Mouse (Mus musculus) liver, adult 2 months (tissue): ENCODE measurements around the gene Gtf2i. TPM values are rescaled to one million over a fixed set of nuclear protein-coding genes. Genes with fewer than 3 reads are reported as not detected.

Experiments used
- DNase-seq: peaks from one replicate; pipeline ENCODE4 v3.0.0-alpha.2; 2011; ENCODE audit warnings: low read depth, low spot score; ENCODE audit errors: extremely low read depth
- H3K27ac ChIP-seq: fragments of 200-500 bp; replicated peaks from 2 replicates; pipeline ENCODE4 v1.5.1; 2012; ENCODE audit warnings: low read depth, mild to moderate bottlenecking, control low read depth, inconsistent platforms, low read length; ENCODE audit not compliant: insufficient read depth
- H3K27me3 ChIP-seq: fragments of 200-500 bp; 2 replicates; pipeline ENCODE4 v1.6.1; 2012; ENCODE audit warnings: mild to moderate bottlenecking, moderate library complexity, low read length, inconsistent platforms; ENCODE audit not compliant: control insufficient read depth, insufficient read depth
- H3K36me3 ChIP-seq: fragments of 200-500 bp; 2 replicates; pipeline ENCODE4 v1.6.1; 2012; ENCODE audit warnings: low read length, inconsistent platforms; ENCODE audit not compliant: control insufficient read depth, insufficient read depth
- H3K4me1 ChIP-seq: fragments of 200-500 bp; 2 replicates; pipeline ENCODE4 v1.6.1; 2011; ENCODE audit warnings: low read length; ENCODE audit not compliant: control insufficient read depth, insufficient read depth
- H3K4me3 ChIP-seq: fragments of 200-500 bp; 2 replicates; pipeline ENCODE4 v1.5.1; 2011; ENCODE audit warnings: low read depth, mild to moderate bottlenecking, control low read depth, low read length, moderate library complexity; ENCODE audit not compliant: insufficient read depth
- H3K79me2 ChIP-seq: fragments of 200-500 bp; 2 replicates; pipeline ENCODE4 v1.6.1; 2012; ENCODE audit warnings: inconsistent platforms, mild to moderate bottlenecking, low read length, moderate library complexity; ENCODE audit not compliant: control insufficient read depth, insufficient read depth
- H3K9ac ChIP-seq: fragments of 200-500 bp; 2 replicates; pipeline ENCODE4 v1.6.1; 2012; ENCODE audit warnings: low read depth, mild to moderate bottlenecking, control low read depth, inconsistent platforms, low read length
- CTCF ChIP-seq: fragments of 200-500 bp; IDR thresholded peaks from 2 replicates; pipeline ENCODE4 v1.5.1; 2011; ENCODE audit warnings: low read depth, low read length, control low read depth
- POLR2A ChIP-seq: fragments of 200-500 bp; IDR thresholded peaks from 2 replicates; pipeline ENCODE4 v1.6.1; 2011; ENCODE audit warnings: low read length, control low read depth; ENCODE audit not compliant: insufficient read depth; ENCODE audit errors: extremely low read depth
- WGBS: fragments of 180-500 bp; shearing (Covaris S2); methylation state at CpG from one replicate; pipeline ENCODE4 v1.1.7; 2018; 5-methylcytosine and 5-hydroxymethylcytosine counted together
- polyA plus RNA-seq: library from polyadenylated mRNA; depleted of rRNA; stranded (reverse); fragments of >200 nt; gene quantifications from 2 replicates; pipeline ENCODE4 v1.2.3, GENCODE M21; 2012
- total RNA-seq: library from RNA; depleted of rRNA; stranded (reverse); fragments of >200 nt; gene quantifications from 2 replicates; pipeline ENCODE4 v1.2.3, GENCODE M21; 2014

Gene Gtf2i
- total and polyA plus RNA-seq, 2 experiments = 31.7 to 54.2 TPM

DNA sequence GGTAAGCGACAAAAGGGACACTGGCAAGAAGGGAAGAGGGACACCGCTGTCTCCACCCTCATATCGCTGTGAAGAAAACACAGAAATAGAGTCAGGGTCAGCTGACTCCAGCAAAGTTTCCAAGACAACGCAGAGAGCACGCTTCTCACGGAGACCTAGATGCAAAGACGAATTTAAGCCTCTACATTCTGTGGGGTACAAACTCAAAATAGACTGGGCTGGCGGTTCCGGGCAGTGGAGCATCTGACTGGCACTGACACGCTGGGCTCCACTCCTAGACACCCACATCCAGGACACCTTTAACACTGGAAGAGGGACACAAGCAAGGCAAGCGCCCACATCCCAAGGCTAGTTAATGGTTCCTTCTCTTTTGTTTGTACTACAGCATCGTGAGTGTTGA, 29.6 kb downstream of the Gtf2i start:
- peaks cover 32% of the 10 kb centered on the region; the same call in 1 of the 2 replicates for H3K36me3 ChIP-seq
- 94% methylated on average over 12 of the region's 12 CpGs for WGBS
- no peak overlapping the region for H3K4me3 ChIP-seq
- H3K27me3 ChIP-seq = no peaks in the 10 kb centered on the region
- no peak for TF ChIP-seq POLR2A
- TF ChIP-seq CTCF = no peak
- no peak for DNase-seq
- H3K4me1 ChIP-seq = peaks cover 5% of the 10 kb centered on the region; the same call in 1 of the 2 replicates
- no peak overlapping the region for H3K27ac ChIP-seq
- H3K9ac ChIP-seq = no peak overlapping the region
- no peaks in the 10 kb centered on the region; the same call in 1 of the 2 replicates for H3K79me2 ChIP-seq

DNA sequence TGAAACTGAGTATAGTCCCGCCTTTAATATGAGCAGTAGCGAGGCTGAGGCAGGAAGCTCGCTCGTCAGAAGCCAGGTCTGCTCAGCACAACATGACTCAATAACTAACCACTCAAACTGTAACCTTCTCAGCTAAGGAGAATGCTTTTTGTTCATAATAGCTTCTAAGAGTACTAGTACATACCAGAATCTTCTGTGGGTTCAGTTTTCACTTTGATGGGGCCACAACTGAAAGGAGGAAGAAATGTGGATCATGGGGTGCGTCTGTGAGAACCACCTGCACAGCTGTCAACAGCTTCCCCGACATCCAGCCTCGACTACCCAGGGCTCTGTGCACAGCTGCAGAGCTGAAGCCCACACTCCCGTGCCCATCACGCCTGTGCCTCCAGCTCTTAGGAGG, 32.0 kb downstream of the Gtf2i start:
- no peaks in the 10 kb centered on the region for H3K4me1 ChIP-seq
- TF ChIP-seq CTCF (no peak), POLR2A (no peak)
- DNase-seq = no peak
- no peak overlapping the region for H3K4me3 ChIP-seq
- H3K36me3 ChIP-seq = peaks cover 44% of the 10 kb centered on the region
- H3K79me2 ChIP-seq = no peaks in the 10 kb centered on the region
- 91% methylated on average over 9 of the region's 9 CpGs for WGBS
- no peak overlapping the region for H3K9ac ChIP-seq
- H3K27me3 ChIP-seq = no peaks in the 10 kb centered on the region
- H3K27ac ChIP-seq = no peak overlapping the region

DNA sequence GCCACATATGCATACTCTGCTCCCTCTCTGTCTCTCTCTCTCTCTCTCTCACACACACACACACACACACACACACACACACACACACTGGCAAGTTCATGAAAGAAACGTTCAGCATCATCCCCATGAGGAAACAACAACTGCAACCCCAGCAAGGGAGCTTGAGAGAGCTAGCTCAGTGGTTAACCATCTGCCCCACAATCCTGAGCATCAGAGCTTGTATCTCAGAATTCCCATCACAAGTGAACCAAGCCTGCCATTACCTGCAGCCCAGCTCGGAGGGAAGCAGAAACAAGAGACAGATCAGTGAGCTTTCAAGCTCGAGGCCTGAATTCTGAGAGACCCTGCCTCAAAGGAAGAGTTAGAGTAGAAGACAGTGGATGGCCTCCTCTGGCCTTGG, 32.5 kb downstream of the Gtf2i start:
- DNase-seq = no peak
- WGBS = 67% methylated on average over 3 of the region's 3 CpGs
- Histone ChIP-seq H3K36me3 (peaks cover 43% of the 10 kb centered on the region), H3K4me3 (no peak overlapping the region), H3K79me2 (no peaks in the 10 kb centered on the region), H3K4me1 (no peaks in the 10 kb centered on the region), H3K27me3 (no peaks in the 10 kb centered on the region), H3K27ac (no peak overlapping the region), H3K9ac (no peak overlapping the region)
- TF ChIP-seq CTCF (no peak), POLR2A (no peak)

DNA sequence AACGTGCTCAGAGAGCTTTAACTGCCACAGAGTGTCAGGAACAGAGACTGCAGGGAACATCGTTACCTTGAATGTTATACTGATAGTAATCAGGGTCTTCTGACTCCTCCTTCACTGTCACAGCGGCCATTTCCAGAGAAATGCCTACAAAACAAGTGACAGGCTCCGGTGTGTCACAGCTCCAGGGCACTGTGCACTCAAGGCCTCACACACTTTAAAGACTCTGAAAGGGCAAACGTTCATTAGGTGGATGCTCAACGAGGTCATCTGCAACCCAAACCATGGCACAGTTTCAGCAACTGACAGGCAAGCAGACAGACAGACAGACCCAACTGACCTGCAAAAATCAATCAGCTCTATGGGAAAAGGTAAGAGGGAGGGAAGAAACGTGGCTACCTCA, 35.2 kb downstream of the Gtf2i start:
- peaks cover 4% of the 10 kb centered on the region; the same call in 1 of the 2 replicates for H3K4me1 ChIP-seq
- DNase-seq = peak; percentile 34
- no peak overlapping the region for H3K4me3 ChIP-seq
- TF ChIP-seq POLR2A = no peak
- no peak for TF ChIP-seq CTCF
- H3K36me3 ChIP-seq = peaks cover 41% of the 10 kb centered on the region
- WGBS = 52% methylated on average over 7 of the region's 7 CpGs
- no peaks in the 10 kb centered on the region for H3K27me3 ChIP-seq
- H3K27ac ChIP-seq = no peak overlapping the region
- no peak overlapping the region for H3K9ac ChIP-seq
- H3K79me2 ChIP-seq = no peaks in the 10 kb centered on the region

DNA sequence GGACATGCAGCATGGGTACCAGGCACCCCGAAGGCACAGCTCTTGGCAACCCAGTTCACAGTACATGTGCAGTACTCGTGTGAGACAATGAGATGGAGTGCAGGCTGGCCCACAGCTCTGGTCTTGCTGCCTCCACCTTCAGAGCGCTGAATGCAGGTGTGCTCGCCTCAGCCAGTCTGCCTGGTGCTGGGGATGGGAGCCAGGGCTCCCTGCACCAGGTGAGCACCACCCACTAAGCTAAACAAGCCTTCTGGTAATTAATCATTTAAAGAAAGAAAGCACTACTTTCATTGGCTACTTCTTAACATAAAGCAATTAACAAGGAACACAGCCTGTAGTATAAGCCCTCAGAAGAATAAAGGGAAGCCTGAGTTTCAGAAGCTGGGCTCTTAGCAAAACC, 37.5 kb downstream of the Gtf2i start:
- H3K36me3 ChIP-seq = peaks cover 46% of the 10 kb centered on the region
- TF ChIP-seq POLR2A (no peak), CTCF (no peak)
- no peak overlapping the region for H3K9ac ChIP-seq
- H3K79me2 ChIP-seq = no peaks in the 10 kb centered on the region
- H3K27ac ChIP-seq = no peak overlapping the region
- no peaks in the 10 kb centered on the region for H3K27me3 ChIP-seq
- H3K4me1 ChIP-seq = peaks cover 4% of the 10 kb centered on the region; the same call in 1 of the 2 replicates
- DNase-seq = no peak
- no peak overlapping the region for H3K4me3 ChIP-seq
- 95% methylated on average over 4 of the region's 4 CpGs for WGBS

DNA sequence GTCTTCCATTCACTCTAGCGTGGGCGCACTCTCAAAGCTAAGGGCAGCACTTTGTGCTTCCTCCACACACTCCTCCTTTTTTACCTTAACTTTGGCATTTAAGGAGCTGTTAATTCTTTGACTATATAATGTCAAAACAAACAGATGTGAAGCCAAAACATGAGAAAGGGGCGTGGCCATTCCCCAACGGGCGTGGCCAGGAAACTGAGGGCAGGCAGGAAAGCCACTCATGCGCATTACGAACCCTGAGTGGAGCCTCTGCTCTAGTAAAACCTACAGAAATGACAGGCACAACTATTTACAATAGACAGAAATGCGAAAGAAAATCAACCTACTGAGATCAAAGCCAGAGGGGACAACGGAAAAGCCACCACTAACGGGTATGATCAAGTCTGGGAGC, 39.0 kb downstream of the Gtf2i start:
- DNase-seq = no peak
- H3K9ac ChIP-seq = no peak overlapping the region
- no peak for TF ChIP-seq CTCF
- TF ChIP-seq POLR2A = no peak
- H3K4me1 ChIP-seq = peaks cover 4% of the 10 kb centered on the region; the same call in 1 of the 2 replicates
- H3K4me3 ChIP-seq = no peak overlapping the region
- no peaks in the 10 kb centered on the region for H3K27me3 ChIP-seq
- 92% methylated on average over 10 of the region's 10 CpGs for WGBS
- no peak overlapping the region for H3K27ac ChIP-seq
- H3K36me3 ChIP-seq = peaks cover 49% of the 10 kb centered on the region
- no peaks in the 10 kb centered on the region for H3K79me2 ChIP-seq
